Mouse (Mus musculus) right cerebral cortex, postnatal 4 days (tissue): ENCODE measurements around the gene Lnx2.

Experiments used
- DNase-seq: peaks from one replicate; pipeline ENCODE4 v3.0.0-alpha.2; 2022

Lnx2 gene

GRCm38 (mm10) chr5:147076026-147076798 lies at the start of gene Lnx2:
Gene Lnx2, minus strand, starts transcription at chr5:147076586.
- DNase-seq, result peak; percentile 95

GRCm38 (mm10) chr5:147125542-147126185 lies 49.3 kb upstream of the Lnx2 start:
- DNase-seq, result no peak

- DNase-seq, result no peak
Measured at GRCm38 (mm10) chr5:147124794-147125193, 48.4 kb upstream of the Lnx2 start.

- no peak for DNase-seq
Measured at GRCm38 (mm10) chr5:147121146-147121545, 44.8 kb upstream of the Lnx2 start.

- DNase-seq, result no peak
Measured at GRCm38 (mm10) chr5:147117027-147117426, 40.6 kb upstream of the Lnx2 start.

- DNase-seq, result no peak
Measured at GRCm38 (mm10) chr5:147115631-147116030, 39.2 kb upstream of the Lnx2 start.

- no peak for DNase-seq
Measured at GRCm38 (mm10) chr5:147114738-147115137, 38.4 kb upstream of the Lnx2 start.

- DNase-seq, result no peak
Measured at GRCm38 (mm10) chr5:147108861-147109591, 32.6 kb upstream of the Lnx2 start.

GRCm38 (mm10) chr5:147107276-147107675 lies 30.9 kb upstream of the Lnx2 start:
- no peak for DNase-seq

- DNase-seq, result no peak
Measured at GRCm38 (mm10) chr5:147102295-147102694, 25.9 kb upstream of the Lnx2 start.

GRCm38 (mm10) chr5:147100180-147100579 lies 23.8 kb upstream of the Lnx2 start:
- DNase-seq, result no peak

GRCm38 (mm10) chr5:147098667-147099066 lies 22.3 kb upstream of the Lnx2 start:
- DNase-seq, result no peak

GRCm38 (mm10) chr5:147096586-147096985 lies 20.2 kb upstream of the Lnx2 start:
- no peak for DNase-seq

GRCm38 (mm10) chr5:147094296-147094695 lies 17.9 kb upstream of the Lnx2 start:
- DNase-seq, result no peak

GRCm38 (mm10) chr5:147092448-147092847 lies 16.1 kb upstream of the Lnx2 start:
- no peak for DNase-seq

GRCm38 (mm10) chr5:147090256-147090963 lies 14.0 kb upstream of the Lnx2 start:
- DNase-seq, result peak; percentile 37

- DNase-seq, result no peak
Measured at GRCm38 (mm10) chr5:147089836-147090235, 13.4 kb upstream of the Lnx2 start.

GRCm38 (mm10) chr5:147086816-147087215 lies 10.4 kb upstream of the Lnx2 start:
- no peak for DNase-seq

GRCm38 (mm10) chr5:147085201-147085894 lies 9.0 kb upstream of the Lnx2 start:
- peak; percentile 81 for DNase-seq

- no peak for DNase-seq
Measured at GRCm38 (mm10) chr5:147078110-147078900, 1.9 kb upstream of the Lnx2 start.

- peak; percentile 87 for DNase-seq
Measured at GRCm38 (mm10) chr5:147077305-147078034, 1.1 kb upstream of the Lnx2 start.
